Mouse (Mus musculus) gastrocnemius, postnatal 14 days (tissue): ENCODE results near the gene Ankrd63. TPM values are rescaled to one million over a fixed set of nuclear protein-coding genes. Genes with fewer than 3 reads are reported as not detected.

Source experiments
- DNase-seq: peaks from one replicate; pipeline ENCODE4 v3.0.0; 2021; ENCODE audit warnings: mixed read lengths
- intact Hi-C: fragments of 180-260 bp; cut with DNase I; formaldehyde crosslinking; loops from one replicate; pipeline ENCODE4 v1.15.1; 2025; ENCODE audit warnings: low total_unique reads
- total RNA-seq, 2 experiments: library from RNA; stranded (reverse); gene quantifications; 2 replicates each; pipeline ENCODE4 v1.2.3; 2021

Ankrd63 gene
- total RNA-seq, 2 experiments from 2014 or later = not detected

- no peak for DNase-seq
- intact Hi-C loops = no loop called here
These were observed 6.4 kb downstream of the Ankrd63 start for GRCm38 (mm10) chr2:118697311-118697877.

GRCm38 (mm10) chr2:118696451-118697308 lies 7.1 kb downstream of the Ankrd63 start:
- DNase-seq = no peak
- intact Hi-C loops = no loop called here

- DNase-seq = peak; percentile 27
- intact Hi-C loops = no loop called here
These were observed 8.0 kb downstream of the Ankrd63 start for GRCm38 (mm10) chr2:118695677-118696232.

- no peak for DNase-seq
- intact Hi-C loops = loop anchor here (2.0 kb wide), 1 partner anchor 55 kb away; no protein-coding TSS in a partner anchor
These were observed 10.3 kb downstream of the Ankrd63 start for GRCm38 (mm10) chr2:118693370-118693966.

GRCm38 (mm10) chr2:118689875-118690274 lies 13.9 kb downstream of the Ankrd63 start:
- intact Hi-C loops = no loop called here

GRCm38 (mm10) chr2:118687791-118688190 lies 16.0 kb downstream of the Ankrd63 start:
- no peak for DNase-seq
- intact Hi-C loops = no loop called here

More at GRCm38 (mm10) chr2:118689875-118690274, 13.9 kb downstream of the Ankrd63 start:
- no peak for DNase-seq

GRCm38 (mm10) chr2:118686693-118687092 lies 17.1 kb downstream of the Ankrd63 start:
- DNase-seq = no peak
- intact Hi-C loops = no loop called here

GRCm38 (mm10) chr2:118685088-118685487 lies 18.7 kb downstream of the Ankrd63 start:
- no peak for DNase-seq
- intact Hi-C loops = no loop called here

- no peak for DNase-seq
- intact Hi-C loops = no loop called here
These were observed 21.1 kb downstream of the Ankrd63 start for GRCm38 (mm10) chr2:118682544-118683260.

- intact Hi-C loops = no loop called here
- no peak for DNase-seq
These were observed 22.8 kb downstream of the Ankrd63 start for GRCm38 (mm10) chr2:118680926-118681325.

GRCm38 (mm10) chr2:118679577-118679976 lies 24.2 kb downstream of the Ankrd63 start:
- intact Hi-C loops = no loop called here
- no peak for DNase-seq

GRCm38 (mm10) chr2:118677817-118678216 lies 25.9 kb downstream of the Ankrd63 start:
- intact Hi-C loops = no loop called here
- DNase-seq = no peak

- peak; percentile 20 for DNase-seq
- intact Hi-C loops = no loop called here
These were observed 26.7 kb downstream of the Ankrd63 start for GRCm38 (mm10) chr2:118676839-118677741.

- intact Hi-C loops = no loop called here
- DNase-seq = no peak
These were observed 29.3 kb downstream of the Ankrd63 start for GRCm38 (mm10) chr2:118674500-118674899.

GRCm38 (mm10) chr2:118673686-118674465 lies 29.9 kb downstream of the Ankrd63 start:
- intact Hi-C loops = no loop called here
- no peak for DNase-seq

- intact Hi-C loops = no loop called here
- DNase-seq = no peak
These were observed 32.0 kb downstream of the Ankrd63 start for GRCm38 (mm10) chr2:118671728-118672127.

GRCm38 (mm10) chr2:118669785-118670184 lies 34.0 kb downstream of the Ankrd63 start:
- intact Hi-C loops = no loop called here
- no peak for DNase-seq

GRCm38 (mm10) chr2:118669245-118669644 lies 34.5 kb downstream of the Ankrd63 start:
- intact Hi-C loops = no loop called here

More at GRCm38 (mm10) chr2:118669245-118669644, 34.5 kb downstream of the Ankrd63 start:
- DNase-seq = no peak
